ENCODE assay signal across 8 mouse cellular contexts in genomic region chr7:101933300-101933699, GRCm38 (mm10). TPM values are rescaled to one million over a fixed set of nuclear protein-coding genes. Genes with fewer than 3 reads are reported as not detected.
DNase-seq lines count a peak whose midpoint lies in the region; ATAC-seq and TF ChIP-seq lines count a peak whose summit lies in the region.

No protein-coding gene starts in this region.

- peak overlapping the region; percentile 80 for H3K4me2 ChIP-seq in lung, embryonic 14.5 days
- peak overlapping the region; percentile 47 for H3K4me2 ChIP-seq in midbrain, embryonic 11.5 days

- no peaks in the 10 kb centered on the region for H3K27me3 ChIP-seq in lung, embryonic 14.5 days (ENCODE audit: insufficient read depth, low read length)
- H3K27me3 ChIP-seq in forebrain, embryonic 10.5 days (ENCODE audit: poor library complexity, severe bottlenecking), result no peaks in the 10 kb centered on the region
- H3K27me3 ChIP-seq in midbrain, embryonic 11.5 days (ENCODE audit: control insufficient read depth, insufficient read depth, low read length), result no peaks in the 10 kb centered on the region

- peak overlapping the region; percentile 87 for H3K27ac ChIP-seq in lung, embryonic 14.5 days (ENCODE audit: low read depth)
- H3K27ac ChIP-seq in bone marrow, adult 2 months (ENCODE audit: control insufficient read depth, insufficient read depth, low read depth, low read length, poor library complexity), result peak overlapping the region; percentile 23
- peak overlapping the region; percentile 95 for H3K27ac ChIP-seq in forebrain, embryonic 10.5 days
- H3K27ac ChIP-seq in midbrain, embryonic 11.5 days (ENCODE audit: low read depth, low read length), result no peak overlapping the region

- peak; percentile 58 for DNase-seq in lung, embryonic 14.5 days
- DNase-seq in lung, postnatal 36 days, result no peak
- DNase-seq in forebrain, embryonic 10.5 days (ENCODE audit: extremely low spot score, low spot score), result no peak
- DNase-seq in kidney, postnatal 10 days, result peak; percentile 39
- DNase-seq in midbrain, embryonic 11.5 days (ENCODE audit: low spot score, missing footprints), result no peak
- no peak for DNase-seq in gastrocnemius, postnatal 14 days
- DNase-seq in left cerebral cortex, postnatal 14 days (ENCODE audit: low spot score in 2 of 2), result no peak

- H3K36me3 ChIP-seq in lung, embryonic 14.5 days (ENCODE audit: insufficient read depth), result no peaks in the 10 kb centered on the region
- peaks cover 24% of the 10 kb centered on the region for H3K36me3 ChIP-seq in forebrain, embryonic 10.5 days (replicated peaks)
- H3K36me3 ChIP-seq in midbrain, embryonic 11.5 days (ENCODE audit: control insufficient read depth, insufficient read depth, low read length), result no peaks in the 10 kb centered on the region

- H3K4me1 ChIP-seq in lung, embryonic 14.5 days (ENCODE audit: insufficient read depth), result no peaks in the 10 kb centered on the region
- H3K4me1 ChIP-seq in bone marrow, adult 2 months (ENCODE audit: control insufficient read depth, insufficient read depth, low read length), result peaks cover 2% of the 10 kb centered on the region
- H3K4me1 ChIP-seq in forebrain, embryonic 10.5 days, result peaks cover 27% of the 10 kb centered on the region
- peaks cover 5% of the 10 kb centered on the region; the same call in 1 of the 2 replicates for H3K4me1 ChIP-seq in midbrain, embryonic 11.5 days (ENCODE audit: control insufficient read depth, insufficient read depth, low read length)

- peak overlapping the region; percentile 87 for H3K4me3 ChIP-seq in lung, embryonic 14.5 days (ENCODE audit: low read depth, low read length)
- H3K4me3 ChIP-seq in bone marrow, adult 2 months (replicated peaks; ENCODE audit: control insufficient read depth, low read depth, low read length), result peak overlapping the region; percentile 79
- H3K4me3 ChIP-seq in forebrain, embryonic 10.5 days, result peak overlapping the region; percentile 90
- H3K4me3 ChIP-seq in midbrain, embryonic 11.5 days (ENCODE audit: low read depth, low read length), result peak overlapping the region; percentile 54

- no peak for TF ChIP-seq CTCF in lung, embryonic 14.5 days (IDR thresholded peaks at IDR 0.05; ENCODE audit: low read depth)
- TF ChIP-seq CTCF in bone marrow, adult 2 months (IDR thresholded peaks at IDR 0.05; ENCODE audit: control insufficient read depth, insufficient read depth, low read length), result no peak

- H3K9ac ChIP-seq in lung, embryonic 14.5 days, result peak overlapping the region; percentile 85
- H3K9ac ChIP-seq in midbrain, embryonic 11.5 days (ENCODE audit: low read length), result peak overlapping the region; percentile 64

- intact Hi-C loops in gastrocnemius, postnatal 14 days (cut with DNase I; ENCODE audit: low total_unique reads), result no loop called here
- intact Hi-C loops in left cerebral cortex, postnatal 14 days (cut with DNase I), result no loop called here

- peak; percentile 38 for ATAC-seq in lung, embryonic 14.5 days (ENCODE audit: insufficient read depth)
- ATAC-seq in midbrain, embryonic 11.5 days (ENCODE audit: low FRiP score), result peak; percentile 49; the same call in 1 of the 2 replicates

- TF ChIP-seq POLR2A in bone marrow, adult 2 months (IDR thresholded peaks at IDR 0.05; ENCODE audit: borderline replicate concordance, control insufficient read depth, low read depth, low read length), result no peak

- WGBS in lung, embryonic 14.5 days, result 3% methylated on average over 15 of the region's 15 CpGs
- 2% methylated on average over 15 of the region's 15 CpGs for WGBS in bone marrow, adult 2 months
- 9% methylated on average over 15 of the region's 15 CpGs for WGBS in forebrain, embryonic 10.5 days
- WGBS in midbrain, embryonic 11.5 days, result 8% methylated on average over 15 of the region's 15 CpGs

- H3K9me3 ChIP-seq in lung, embryonic 14.5 days (ENCODE audit: low read depth, low read length), result no peaks in the 10 kb centered on the region
- no peaks in the 10 kb centered on the region for H3K9me3 ChIP-seq in forebrain, embryonic 10.5 days
- H3K9me3 ChIP-seq in midbrain, embryonic 11.5 days (ENCODE audit: control insufficient read depth, low read length), result no peaks in the 10 kb centered on the region

RNA-seq across cellular contexts. Expression of gene Lrrc51, which starts 0.4 kb away (rescaled TPM):
- polyA plus RNA-seq in lung, embryonic 14.5 days (2014; fragmentation: Nextera tagmentation; extraction: Ambion mirVana), result 7.7 and 8.3 TPM in 2 replicates
- polyA plus RNA-seq in bone marrow, adult 2 months (2011; ENCODE audit: insufficient read depth, insufficient read length, low replicate concordance, missing spikeins), result not detected in 2 replicates
- 10.1 and 11.9 TPM in 2 replicates for polyA plus RNA-seq in forebrain, embryonic 10.5 days (2016; fragmentation: Nextera tagmentation; extraction: Ambion mirVana)
- polyA plus RNA-seq in midbrain, embryonic 11.5 days (2014; fragmentation: Nextera tagmentation; extraction: Ambion mirVana), result 8.3 and 10.2 TPM in 2 replicates
- 1 to 10 TPM; 3.6 to 3.7 TPM for total RNA-seq in gastrocnemius, postnatal 14 days (2021)
- 1 to 10 TPM; 3.9 to 4.5 TPM for total RNA-seq in left cerebral cortex, postnatal 14 days (2021)

RNA-seq across cellular contexts. Expression of gene Numa1, which starts 0.6 kb away (rescaled TPM):
- polyA plus RNA-seq in lung, embryonic 14.5 days (2014; fragmentation: Nextera tagmentation; extraction: Ambion mirVana), result 109 TPM in 2 replicates
- 82.2 and 130 TPM in 2 replicates for polyA plus RNA-seq in bone marrow, adult 2 months (2011; ENCODE audit: insufficient read depth, insufficient read length, low replicate concordance, missing spikeins)
- 95.7 and 96.0 TPM in 2 replicates for polyA plus RNA-seq in forebrain, embryonic 10.5 days (2016; fragmentation: Nextera tagmentation; extraction: Ambion mirVana)
- 91.7 and 94.9 TPM in 2 replicates for polyA plus RNA-seq in midbrain, embryonic 11.5 days (2014; fragmentation: Nextera tagmentation; extraction: Ambion mirVana)
- 10 to 100 TPM; 53.0 to 53.3 TPM for total RNA-seq in gastrocnemius, postnatal 14 days (2021)
- total RNA-seq in left cerebral cortex, postnatal 14 days (2021), result 10 to 100 TPM; 58.5 to 60.8 TPM

RNA-seq across cellular contexts. Expression of gene Tomt, which starts 27.1 kb away (rescaled TPM):
- 0.30 and 0.43 TPM in 2 replicates for polyA plus RNA-seq in lung, embryonic 14.5 days (2014; fragmentation: Nextera tagmentation; extraction: Ambion mirVana)
- polyA plus RNA-seq in bone marrow, adult 2 months (2011; ENCODE audit: insufficient read depth, insufficient read length, low replicate concordance, missing spikeins), result not detected in 2 replicates
- polyA plus RNA-seq in forebrain, embryonic 10.5 days (2016; fragmentation: Nextera tagmentation; extraction: Ambion mirVana), result 0.62 and 1.2 TPM in 2 replicates
- polyA plus RNA-seq in midbrain, embryonic 11.5 days (2014; fragmentation: Nextera tagmentation; extraction: Ambion mirVana), result 0.19 and 0.59 TPM in 2 replicates
- not detected for total RNA-seq in gastrocnemius, postnatal 14 days (2021)
- total RNA-seq in left cerebral cortex, postnatal 14 days (2021), result under 1 TPM in 1 of 2 experiments, not detected in 1; 0.11 TPM

RNA-seq across cellular contexts. Expression of gene Lamtor1, which starts 27.6 kb away (rescaled TPM):
- 151 and 161 TPM in 2 replicates for polyA plus RNA-seq in lung, embryonic 14.5 days (2014; fragmentation: Nextera tagmentation; extraction: Ambion mirVana)
- polyA plus RNA-seq in bone marrow, adult 2 months (2011; ENCODE audit: insufficient read depth, insufficient read length, low replicate concordance, missing spikeins), result 53.6 and 78.1 TPM in 2 replicates
- polyA plus RNA-seq in forebrain, embryonic 10.5 days (2016; fragmentation: Nextera tagmentation; extraction: Ambion mirVana), result 157 and 165 TPM in 2 replicates
- 120 and 132 TPM in 2 replicates for polyA plus RNA-seq in midbrain, embryonic 11.5 days (2014; fragmentation: Nextera tagmentation; extraction: Ambion mirVana)
- total RNA-seq in gastrocnemius, postnatal 14 days (2021), result 100 to 1,000 TPM; 101 to 102 TPM
- 100 to 1,000 TPM; 102 TPM for total RNA-seq in left cerebral cortex, postnatal 14 days (2021)

Comparison
In these comparisons a context has a peak if more than half of its experiments do, and no peak if none do; other contexts are left out.
1. DNase-seq: peak in lung, embryonic 14.5 days (single experiment) and kidney, postnatal 10 days (single experiment); none in lung, postnatal 36 days (single experiment), forebrain, embryonic 10.5 days (single experiment), midbrain, embryonic 11.5 days (single experiment), gastrocnemius, postnatal 14 days (single experiment) and left cerebral cortex, postnatal 14 days (0 of 2).
2. Peak in every context shown above with its lines, with median percentiles within 50 percentile points of each other: H3K4me3 ChIP-seq.